Comparison of ENCODE assay signal across 8 mouse cellular contexts in the genomic region with DNA sequence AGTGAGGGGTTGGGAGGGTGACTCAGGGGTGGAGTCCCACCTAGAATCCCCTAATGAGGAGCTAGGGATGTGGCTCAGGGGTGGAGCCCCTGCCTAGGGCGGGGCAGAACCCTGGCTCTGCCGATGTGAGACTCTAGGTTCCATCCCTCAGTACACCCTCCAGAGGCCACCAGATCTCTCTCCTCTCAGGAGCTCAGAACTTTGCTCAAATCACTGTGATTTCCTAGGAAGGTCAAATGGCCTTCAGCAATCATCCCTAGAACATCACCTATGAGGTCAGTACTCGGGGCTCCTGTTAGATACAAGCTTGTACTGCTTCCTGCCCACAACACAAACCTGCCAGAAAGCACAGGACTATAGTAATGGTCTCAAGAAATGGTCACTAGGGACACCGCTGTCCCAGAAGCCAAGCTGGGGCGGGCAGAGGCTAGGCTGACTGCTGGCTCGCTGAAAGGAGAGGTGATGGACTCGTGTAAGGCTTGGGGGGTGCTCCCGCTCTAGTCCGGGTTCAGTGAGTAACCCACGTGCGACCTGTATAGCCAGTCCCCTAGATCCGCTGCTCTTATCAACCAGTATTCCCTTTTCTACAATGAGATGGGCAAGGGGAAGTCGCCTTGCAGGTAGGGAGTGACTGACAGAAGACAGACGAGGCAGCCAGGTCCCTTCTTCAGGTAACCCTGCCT. TPM values are rescaled to one million over a fixed set of nuclear protein-coding genes. Genes with fewer than 3 reads are reported as not detected.
DNase-seq lines count a peak whose midpoint lies in the region; ATAC-seq lines count a peak whose summit lies in the region.

No protein-coding gene starts in this region.

- no peak for DNase-seq in kidney, adult 8-10 months
- peak; percentile 68 for DNase-seq in ZHBTc4 (ENCODE audit: low read depth, low spot score)
- no peak for DNase-seq in hindbrain, embryonic 11.5 days (ENCODE audit: low spot score)
- no peak for DNase-seq in spleen, postnatal 14 days (ENCODE audit: low spot score in 2 of 2)
- no peak for DNase-seq in right cerebral cortex, adult 18-20 months
- no peak for DNase-seq in cerebellum, adult 11 months

- H3K36me3 ChIP-seq in kidney, embryonic 16.5 days (ENCODE audit: insufficient read depth, low read length): peaks cover 28% of the 10 kb centered on the region
- peaks cover 8% of the 10 kb centered on the region; the same call in 1 of the 2 replicates for H3K36me3 ChIP-seq in hindbrain, embryonic 11.5 days (ENCODE audit: control insufficient read depth, insufficient read depth, low read length)

- H3K9me3 ChIP-seq in kidney, embryonic 16.5 days (ENCODE audit: low read length): no peaks in the 10 kb centered on the region
- H3K9me3 ChIP-seq in hindbrain, embryonic 11.5 days (ENCODE audit: control insufficient read depth, low read length): no peaks in the 10 kb centered on the region

- peak overlapping the region; percentile 73 for H3K27ac ChIP-seq in kidney, embryonic 16.5 days (ENCODE audit: low read length)
- no peak overlapping the region for H3K27ac ChIP-seq in hindbrain, embryonic 11.5 days (ENCODE audit: low read depth, low read length)

- peak overlapping the region; percentile 79 for H3K4me2 ChIP-seq in kidney, embryonic 16.5 days (replicated peaks; ENCODE audit: low read depth, low read length)
- peak overlapping the region; percentile 75 for H3K4me2 ChIP-seq in hindbrain, embryonic 11.5 days (replicated peaks; ENCODE audit: low read depth, low read length)

- peak; percentile 3 for ATAC-seq in kidney, embryonic 16.5 days (ENCODE audit: low FRiP score, low TSS enrichment)
- ATAC-seq in hindbrain, embryonic 11.5 days (ENCODE audit: low FRiP score): peak; percentile 25
- peak; percentile 43 for ATAC-seq in megakaryocyte progenitor cell, adult 5-6 weeks (replicated peaks; ENCODE audit: poor library complexity)

- no peaks in the 10 kb centered on the region for H3K27me3 ChIP-seq in kidney, embryonic 16.5 days (ENCODE audit: insufficient read depth, low read length)
- no peaks in the 10 kb centered on the region for H3K27me3 ChIP-seq in hindbrain, embryonic 11.5 days (ENCODE audit: control insufficient read depth, insufficient read depth, low read length)

- WGBS in kidney, embryonic 16.5 days: 1% methylated on average over 14 of the region's 14 CpGs
- whole genome bisulfite sequencing in hindbrain, embryonic 11.5 days: 2% methylated on average over 14 of the region's 14 CpGs

- peak overlapping the region; percentile 90 for H3K4me3 ChIP-seq in kidney, embryonic 16.5 days (ENCODE audit: low read length)
- peak overlapping the region; percentile 58 for H3K4me3 ChIP-seq in hindbrain, embryonic 11.5 days (ENCODE audit: low read depth, low read length)

- peaks cover 28% of the 10 kb centered on the region for H3K4me1 ChIP-seq in kidney, embryonic 16.5 days (ENCODE audit: insufficient read depth, low read length)
- peaks cover 6% of the 10 kb centered on the region for H3K4me1 ChIP-seq in hindbrain, embryonic 11.5 days (replicated peaks; ENCODE audit: control insufficient read depth, insufficient read depth, low read length)

- peak overlapping the region; percentile 84 for H3K9ac ChIP-seq in kidney, embryonic 16.5 days (replicated peaks; ENCODE audit: low read length)
- peak overlapping the region; percentile 79 for H3K9ac ChIP-seq in hindbrain, embryonic 11.5 days (ENCODE audit: low read depth, low read length)

RNA-seq across cellular contexts. Expression of a gene that starts 0.6 kb away (rescaled TPM):
- polyA plus RNA-seq in kidney, embryonic 16.5 days (2015; fragmentation: Nextera tagmentation; extraction: Ambion mirVana): 102 and 109 TPM in 2 replicates
- 62.1 and 62.9 TPM in 2 replicates for polyA plus RNA-seq in hindbrain, embryonic 11.5 days (2014; fragmentation: Nextera tagmentation; extraction: Ambion mirVana)
- total RNA-seq in megakaryocyte progenitor cell, adult 5-6 weeks (2015): 55.1 and 56.1 TPM in 2 replicates
- 50.4 and 57.1 TPM in 2 replicates for total RNA-seq in megakaryocyte progenitor cell, adult 5-6 weeks (2017)

RNA-seq across cellular contexts. Expression of a gene that starts 20.8 kb away (rescaled TPM):
- 12.2 and 13.2 TPM in 2 replicates for polyA plus RNA-seq in kidney, embryonic 16.5 days (2015; fragmentation: Nextera tagmentation; extraction: Ambion mirVana)
- 8.5 and 9.9 TPM in 2 replicates for polyA plus RNA-seq in hindbrain, embryonic 11.5 days (2014; fragmentation: Nextera tagmentation; extraction: Ambion mirVana)
- 1.5 and 2.2 TPM in 2 replicates for total RNA-seq in megakaryocyte progenitor cell, adult 5-6 weeks (2015)
- total RNA-seq in megakaryocyte progenitor cell, adult 5-6 weeks (2017): 0.91 and 2.8 TPM in 2 replicates

RNA-seq across cellular contexts. Expression of a gene that starts 35.6 kb away (rescaled TPM):
- polyA plus RNA-seq in kidney, embryonic 16.5 days (2015; fragmentation: Nextera tagmentation; extraction: Ambion mirVana): 45.0 and 46.2 TPM in 2 replicates
- polyA plus RNA-seq in hindbrain, embryonic 11.5 days (2014; fragmentation: Nextera tagmentation; extraction: Ambion mirVana): 26.2 and 27.6 TPM in 2 replicates
- 27.0 and 31.0 TPM in 2 replicates for total RNA-seq in megakaryocyte progenitor cell, adult 5-6 weeks (2015)
- 15.7 and 19.9 TPM in 2 replicates for total RNA-seq in megakaryocyte progenitor cell, adult 5-6 weeks (2017)

RNA-seq across cellular contexts. Expression of a gene that starts 43.0 kb away (rescaled TPM):
- polyA plus RNA-seq in kidney, embryonic 16.5 days (2015; fragmentation: Nextera tagmentation; extraction: Ambion mirVana): 1.1 TPM in 2 replicates
- polyA plus RNA-seq in hindbrain, embryonic 11.5 days (2014; fragmentation: Nextera tagmentation; extraction: Ambion mirVana): 2.5 and 2.6 TPM in 2 replicates
- total RNA-seq in megakaryocyte progenitor cell, adult 5-6 weeks (2015): 1.8 and 2.2 TPM in 2 replicates
- total RNA-seq in megakaryocyte progenitor cell, adult 5-6 weeks (2017): 3.2 and 4.9 TPM in 2 replicates
